Mouse (Mus musculus) heart, embryonic 15.5 days (tissue): ENCODE measurements around the gene Abcc12. TPM values are rescaled to one million over a fixed set of nuclear protein-coding genes. Genes with fewer than 3 reads are reported as not detected.

Experiments used
- ATAC-seq: fragments of 200-750 bp; cut with Nextera tagmentation; replicated peaks from 2 replicates; pipeline ENCODE4 v1.8.0; 2017; ENCODE audit warnings: low read depth, moderate TSS enrichment; ENCODE audit not compliant: insufficient number of reproducible peaks, insufficient read depth, low FRiP score
- H3K27ac ChIP-seq: fragments of 300-500 bp; sonication (generic); 2 replicates; pipeline ENCODE4 v1.5.1; 2015; ENCODE audit warnings: mild to moderate bottlenecking, inconsistent platforms
- H3K27me3 ChIP-seq: fragments of 300-500 bp; sonication (generic); 2 replicates; pipeline ENCODE4 v1.6.1; 2015; ENCODE audit warnings: inconsistent platforms
- H3K36me3 ChIP-seq: fragments of 300-500 bp; sonication (generic); 2 replicates; pipeline ENCODE4 v1.6.1; 2015; ENCODE audit warnings: mild to moderate bottlenecking, inconsistent platforms
- H3K4me1 ChIP-seq: fragments of 300-500 bp; sonication (generic); replicated peaks from 2 replicates; pipeline ENCODE4 v1.6.1; 2015; ENCODE audit warnings: inconsistent platforms
- H3K4me2 ChIP-seq: fragments of 300-500 bp; sonication (generic); 2 replicates; pipeline ENCODE4 v1.6.1; 2015; ENCODE audit warnings: inconsistent platforms, mild to moderate bottlenecking, moderate library complexity
- H3K4me3 ChIP-seq: fragments of 300-500 bp; sonication (generic); 2 replicates; pipeline ENCODE4 v1.5.1; 2015; ENCODE audit warnings: mild to moderate bottlenecking, inconsistent platforms
- H3K9ac ChIP-seq: fragments of 300-500 bp; sonication (generic); 2 replicates; pipeline ENCODE4 v1.6.1; 2015; ENCODE audit warnings: mild to moderate bottlenecking, inconsistent platforms
- H3K9me3 ChIP-seq: fragments of 300-500 bp; sonication (generic); replicated peaks from 2 replicates; pipeline ENCODE4 v1.6.1; 2016; ENCODE audit warnings: inconsistent platforms
- WGBS: fragments of 180-500 bp; shearing (Covaris S2); methylation state at CpG from one replicate; pipeline ENCODE4 v1.1.7; 2015; ENCODE audit warnings: mixed read lengths; 5-methylcytosine and 5-hydroxymethylcytosine counted together
- polyA plus RNA-seq: library from polyadenylated mRNA; unstranded; fragments of >200 nt; fragmentation: Nextera tagmentation; extraction: Ambion mirVana; gene quantifications from 2 replicates; pipeline ENCODE4 v1.2.1, GENCODE M21; 2015

Abcc12 gene
- polyA plus RNA-seq, 1 experiment from 2014 or later: 0.04 TPM

- H3K27ac ChIP-seq: no peak overlapping the region
- H3K27me3 ChIP-seq: no peaks in the 10 kb centered on the region
- H3K4me1 ChIP-seq: peaks cover 7% of the 10 kb centered on the region
- H3K36me3 ChIP-seq: no peaks in the 10 kb centered on the region
- no peak overlapping the region for H3K9ac ChIP-seq
- peak overlapping the region; percentile 11; the same call in 1 of the 2 replicates for H3K4me2 ChIP-seq
- H3K4me3 ChIP-seq: no peak overlapping the region
- 20% methylated on average over 9 of the region's 9 CpGs for whole genome bisulfite sequencing
- ATAC-seq: no peak
- H3K9me3 ChIP-seq: no peaks in the 10 kb centered on the region
Measured at GRCm38 (mm10) chr8:86578076-86578475, 2.4 kb downstream of the Abcc12 start.

- ATAC-seq: no peak
Measured at GRCm38 (mm10) chr8:86577547-86577946, 2.9 kb downstream of the Abcc12 start.

GRCm38 (mm10) chr8:86563674-86564073 is 16.8 kb downstream of the Abcc12 start:
- H3K9me3 ChIP-seq: no peaks in the 10 kb centered on the region
- H3K9ac ChIP-seq: no peak overlapping the region
- no peak overlapping the region for H3K4me3 ChIP-seq
- no peaks in the 10 kb centered on the region for H3K4me1 ChIP-seq
- H3K27ac ChIP-seq: no peak overlapping the region
- no peaks in the 10 kb centered on the region for H3K36me3 ChIP-seq
- no peaks in the 10 kb centered on the region for H3K27me3 ChIP-seq
- WGBS: 76% methylated on average over 9 of the region's 9 CpGs
- H3K4me2 ChIP-seq: no peak overlapping the region
- ATAC-seq: no peak

More at GRCm38 (mm10) chr8:86577547-86577946, 2.9 kb downstream of the Abcc12 start:
- no peak overlapping the region for H3K4me2 ChIP-seq
- H3K9ac ChIP-seq: no peak overlapping the region
- H3K4me1 ChIP-seq: peaks cover 7% of the 10 kb centered on the region
- 85% methylated on average over 8 of the region's 8 CpGs for WGBS
- H3K36me3 ChIP-seq: no peaks in the 10 kb centered on the region
- no peaks in the 10 kb centered on the region for H3K27me3 ChIP-seq
- H3K27ac ChIP-seq: no peak overlapping the region
- no peak overlapping the region for H3K4me3 ChIP-seq
- H3K9me3 ChIP-seq: no peaks in the 10 kb centered on the region

- Histone ChIP-seq H3K4me2 (no peak overlapping the region), H3K9ac (no peak overlapping the region), H3K9me3 (no peaks in the 10 kb centered on the region), H3K27me3 (no peaks in the 10 kb centered on the region), H3K4me3 (no peak overlapping the region), H3K4me1 (no peaks in the 10 kb centered on the region), H3K27ac (no peak overlapping the region), H3K36me3 (no peaks in the 10 kb centered on the region)
- WGBS: 63% methylated on average over 1 of the region's 1 CpGs
- ATAC-seq: no peak
Measured at GRCm38 (mm10) chr8:86561737-86562136, 18.7 kb downstream of the Abcc12 start.

DNA sequence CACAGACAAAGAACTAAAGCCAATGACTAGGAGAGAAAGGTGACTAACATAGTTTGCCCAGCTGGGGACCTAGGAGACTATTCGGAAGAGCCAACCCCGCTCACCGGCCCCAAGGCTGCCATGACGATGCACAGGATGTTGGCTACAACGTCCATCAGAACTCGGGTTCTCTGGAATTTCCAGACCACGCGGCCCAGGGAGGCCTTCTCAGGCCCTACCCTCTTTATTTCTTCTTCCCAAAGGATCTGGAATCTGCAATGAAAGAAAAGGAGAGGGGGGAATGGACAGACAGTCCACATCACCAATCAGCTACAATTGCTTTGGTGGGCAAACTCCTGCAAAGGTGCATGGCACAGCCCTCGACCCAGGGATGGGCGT is 19.8 kb downstream of the Abcc12 start:
- Histone ChIP-seq H3K4me1 (no peaks in the 10 kb centered on the region), H3K27me3 (no peaks in the 10 kb centered on the region), H3K9me3 (no peaks in the 10 kb centered on the region), H3K36me3 (no peaks in the 10 kb centered on the region), H3K27ac (no peak overlapping the region), H3K9ac (no peak overlapping the region), H3K4me2 (no peak overlapping the region), H3K4me3 (no peak overlapping the region)
- whole genome bisulfite sequencing: 78% methylated on average over 10 of the region's 10 CpGs
- no peak for ATAC-seq

DNA sequence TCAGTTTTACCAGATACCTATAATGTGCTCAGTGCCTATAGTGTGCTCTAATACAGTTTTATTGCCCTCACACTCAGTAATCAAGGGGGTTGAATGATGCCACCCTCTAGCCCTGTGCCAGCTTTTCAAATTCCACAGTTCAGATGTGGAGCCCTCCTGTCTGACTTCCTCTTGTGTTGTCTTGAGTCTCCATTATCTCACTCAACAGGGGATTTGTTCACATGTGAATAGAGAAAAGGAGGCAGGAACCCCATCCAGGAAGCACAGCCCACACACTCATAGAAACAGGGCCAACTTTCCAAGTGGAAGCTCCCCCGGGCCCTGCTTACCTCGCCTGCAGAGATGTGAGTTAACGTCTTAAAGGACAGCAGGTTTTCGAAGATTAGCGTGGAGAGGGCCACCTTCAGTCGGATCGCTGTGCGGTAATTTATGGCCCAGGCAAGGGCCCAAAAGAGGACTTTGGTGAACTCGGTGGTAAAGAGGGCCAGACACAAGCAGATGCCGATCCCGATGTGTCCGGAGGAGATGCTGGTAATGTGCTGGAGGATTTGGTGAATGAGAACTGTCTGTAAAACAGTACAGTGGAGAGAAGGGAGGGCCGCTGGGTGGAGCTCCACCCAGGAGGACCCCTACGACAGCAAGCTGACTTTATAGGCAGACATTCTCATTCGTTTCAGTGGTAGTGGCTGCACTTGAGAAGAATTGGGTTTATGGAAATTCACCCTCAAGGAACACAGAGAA is 20.4 kb downstream of the Abcc12 start:
- Histone ChIP-seq H3K27ac (no peak overlapping the region), H3K27me3 (no peaks in the 10 kb centered on the region), H3K9ac (no peak overlapping the region), H3K4me1 (no peaks in the 10 kb centered on the region), H3K36me3 (no peaks in the 10 kb centered on the region), H3K4me2 (no peak overlapping the region), H3K4me3 (no peak overlapping the region), H3K9me3 (no peaks in the 10 kb centered on the region)
- 75% methylated on average over 15 of the region's 15 CpGs for WGBS
- no peak for ATAC-seq

DNA sequence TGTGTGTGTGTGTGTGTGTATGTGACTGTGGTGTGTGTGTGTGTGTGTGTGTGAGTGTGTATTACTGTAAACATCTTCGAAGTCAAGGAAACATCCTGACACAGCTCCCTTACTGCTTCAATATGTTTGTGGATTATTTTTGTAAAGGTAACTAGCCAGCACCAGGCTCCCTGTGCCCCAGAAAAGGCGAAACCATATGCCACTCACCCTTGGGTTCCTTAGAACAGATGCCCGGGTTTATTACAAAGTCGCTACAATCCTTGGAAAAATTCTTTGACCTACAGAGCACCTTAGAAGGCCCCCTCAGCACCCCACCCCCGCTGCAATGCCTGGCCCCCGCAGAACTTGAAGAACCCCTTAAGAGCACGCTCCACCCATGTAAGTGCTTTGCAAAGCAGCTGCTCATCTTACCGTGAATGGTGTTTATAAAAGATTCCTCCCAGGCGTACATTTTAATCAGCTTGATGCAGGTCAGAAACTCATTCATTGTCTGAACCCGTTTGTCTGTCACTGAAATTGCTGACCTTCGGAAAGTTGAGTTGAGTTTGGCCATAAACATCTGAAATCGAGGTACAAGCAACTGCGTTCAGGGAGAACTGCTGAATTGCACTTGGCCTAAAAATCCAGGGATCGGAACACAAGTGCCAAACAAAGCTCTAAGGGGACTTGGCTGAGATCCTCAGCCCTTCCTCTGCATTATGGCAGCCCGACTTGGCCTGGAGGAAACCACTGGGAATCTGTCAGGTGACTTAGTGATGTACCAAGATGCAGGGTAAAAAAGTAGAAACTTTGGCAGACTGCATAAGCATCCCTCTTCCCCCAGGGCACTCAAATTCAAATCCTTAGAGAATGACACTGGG is 23.1 kb downstream of the Abcc12 start:
- no peak for ATAC-seq
- Histone ChIP-seq H3K4me1 (no peaks in the 10 kb centered on the region), H3K27me3 (no peaks in the 10 kb centered on the region), H3K4me2 (no peak overlapping the region), H3K9ac (no peak overlapping the region), H3K36me3 (no peaks in the 10 kb centered on the region), H3K9me3 (no peaks in the 10 kb centered on the region), H3K4me3 (no peak overlapping the region), H3K27ac (no peak overlapping the region)
- WGBS: 77% methylated on average over 15 of the region's 15 CpGs

DNA sequence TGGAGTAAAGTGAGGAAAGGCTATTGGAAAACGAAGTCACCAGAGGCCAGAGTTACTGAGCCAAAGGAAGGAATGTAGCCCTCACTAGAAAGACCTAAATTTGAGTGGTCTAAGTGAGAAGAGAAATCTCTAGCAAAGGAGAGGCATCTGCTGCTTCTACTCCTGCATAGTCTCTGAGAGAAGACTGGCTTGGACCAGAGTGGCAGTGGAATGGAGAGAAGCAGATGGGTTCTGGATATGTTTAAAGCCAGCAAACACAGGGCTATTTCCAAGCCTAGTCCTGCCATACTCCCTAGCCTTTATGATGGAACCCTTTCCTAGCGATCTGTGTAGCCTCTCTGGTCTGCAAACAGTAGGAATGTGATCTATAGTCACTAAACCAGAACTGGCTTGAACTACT is 24.9 kb downstream of the Abcc12 start:
- no peak overlapping the region for H3K4me3 ChIP-seq
- H3K36me3 ChIP-seq: no peaks in the 10 kb centered on the region
- no peak overlapping the region for H3K9ac ChIP-seq
- no peaks in the 10 kb centered on the region for H3K9me3 ChIP-seq
- WGBS: 70% methylated on average over 2 of the region's 2 CpGs
- H3K27ac ChIP-seq: no peak overlapping the region
- ATAC-seq: no peak
- H3K27me3 ChIP-seq: no peaks in the 10 kb centered on the region
- no peaks in the 10 kb centered on the region for H3K4me1 ChIP-seq
- H3K4me2 ChIP-seq: no peak overlapping the region

DNA sequence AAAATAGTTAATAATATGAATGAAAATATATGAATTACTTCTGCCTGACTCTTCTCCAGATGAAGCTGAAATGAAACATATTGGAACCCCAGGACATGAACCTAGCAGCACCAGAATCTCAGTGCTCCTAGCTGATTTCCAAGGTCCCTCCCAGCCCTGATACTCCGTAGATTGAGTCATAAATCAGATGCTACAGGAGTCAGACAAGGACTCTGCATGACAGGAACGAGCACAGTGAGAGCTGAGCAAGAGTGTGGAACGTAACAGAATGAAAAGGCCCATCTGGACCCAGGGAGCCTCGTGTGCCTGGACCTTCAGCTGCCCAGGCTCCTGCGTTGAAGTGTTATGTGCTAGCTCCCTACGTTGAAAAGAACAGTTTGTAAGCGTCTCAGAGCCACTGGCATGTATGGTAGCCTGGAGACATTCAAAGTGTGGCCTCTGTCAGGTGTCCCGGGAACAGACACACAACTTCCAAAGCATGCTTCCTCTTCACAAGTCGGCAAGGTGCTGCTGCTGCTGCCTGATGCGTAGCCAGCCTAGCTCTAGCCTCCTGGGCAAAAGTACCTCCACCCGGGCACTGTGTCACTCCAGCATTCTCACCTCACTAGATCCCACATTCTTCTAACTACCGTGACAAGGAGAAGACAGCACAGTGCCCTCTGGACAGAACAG is 26.1 kb downstream of the Abcc12 start:
- no peaks in the 10 kb centered on the region for H3K36me3 ChIP-seq
- no peak for ATAC-seq
- H3K4me1 ChIP-seq: no peaks in the 10 kb centered on the region
- WGBS: 79% methylated on average over 12 of the region's 12 CpGs
- H3K4me3 ChIP-seq: no peak overlapping the region
- H3K9me3 ChIP-seq: no peaks in the 10 kb centered on the region
- no peak overlapping the region for H3K9ac ChIP-seq
- no peaks in the 10 kb centered on the region for H3K27me3 ChIP-seq
- H3K4me2 ChIP-seq: no peak overlapping the region
- no peak overlapping the region for H3K27ac ChIP-seq

- Histone ChIP-seq H3K9ac (no peak overlapping the region), H3K4me1 (no peaks in the 10 kb centered on the region), H3K27ac (no peak overlapping the region), H3K4me2 (no peak overlapping the region), H3K36me3 (no peaks in the 10 kb centered on the region), H3K27me3 (no peaks in the 10 kb centered on the region), H3K9me3 (no peaks in the 10 kb centered on the region), H3K4me3 (no peak overlapping the region)
- WGBS: 90% methylated on average over 10 of the region's 10 CpGs
- no peak for ATAC-seq
Measured at GRCm38 (mm10) chr8:86550516-86550915, 30.0 kb downstream of the Abcc12 start.

- Histone ChIP-seq H3K9me3 (no peaks in the 10 kb centered on the region), H3K9ac (no peak overlapping the region), H3K27ac (no peak overlapping the region), H3K27me3 (no peaks in the 10 kb centered on the region), H3K36me3 (no peaks in the 10 kb centered on the region), H3K4me2 (no peak overlapping the region), H3K4me3 (no peak overlapping the region), H3K4me1 (no peaks in the 10 kb centered on the region)
- WGBS: 95% methylated on average over 1 of the region's 1 CpGs
- ATAC-seq: no peak
Measured at GRCm38 (mm10) chr8:86546001-86546400, 34.5 kb downstream of the Abcc12 start.
